Mouse (Mus musculus) bone marrow, adult 2 months (tissue): ENCODE data around the gene Olfr531. TPM values are rescaled to one million over a fixed set of nuclear protein-coding genes. Genes with fewer than 3 reads are reported as not detected.

Experiments used
- H3K27ac ChIP-seq: fragments of 200-500 bp; 2 replicates; pipeline ENCODE4 v1.5.1; 2012; ENCODE audit warnings: low read depth, mild to moderate bottlenecking, control low read depth, inconsistent platforms, low read length; ENCODE audit not compliant: control insufficient read depth, poor library complexity, insufficient read depth
- H3K4me1 ChIP-seq: fragments of 200-500 bp; 2 replicates; pipeline ENCODE4 v1.6.1; 2011; ENCODE audit warnings: low read length; ENCODE audit not compliant: control insufficient read depth, insufficient read depth
- H3K4me3 ChIP-seq: fragments of 200-500 bp; replicated peaks from 2 replicates; pipeline ENCODE3; 2011; ENCODE audit warnings: mild to moderate bottlenecking, low read depth, low read length, control low read depth; ENCODE audit not compliant: control insufficient read depth
- CTCF ChIP-seq: fragments of 200-500 bp; IDR thresholded peaks from 2 replicates; pipeline ENCODE4 v1.5.1; 2011; ENCODE audit warnings: low read length, control low read depth; ENCODE audit not compliant: control insufficient read depth, insufficient read depth
- POLR2A ChIP-seq: fragments of 200-500 bp; IDR thresholded peaks from 2 replicates; pipeline ENCODE4 v1.6.1; 2011; ENCODE audit warnings: low read depth, mild to moderate bottlenecking, control low read depth, low read length, borderline replicate concordance; ENCODE audit not compliant: control insufficient read depth
- WGBS: fragments of 180-500 bp; shearing (Covaris S2); methylation state at CpG from one replicate; pipeline ENCODE4 v1.1.7; 2018; 5-methylcytosine and 5-hydroxymethylcytosine counted together
- polyA plus RNA-seq: library from polyadenylated mRNA; stranded (reverse); fragments of >200 nt; gene quantifications from 2 replicates; pipeline ENCODE4 v1.2.4, GENCODE M21; 2011; ENCODE audit warnings: low replicate concordance; ENCODE audit not compliant: missing spikeins, insufficient read depth, insufficient read length

Gene Olfr531
- not detected in 2 replicates for polyA plus RNA-seq

- no peak within 1 kb of the TSS for H3K4me3 ChIP-seq
- WGBS: 71% methylated on average over 1 of the region's 1 CpGs
- H3K4me1 ChIP-seq: no peaks in the 10 kb centered on the region
- no peak within 1 kb of the TSS for H3K27ac ChIP-seq
- TF ChIP-seq CTCF (no peak), POLR2A (no peak)
Measured at GRCm38 (mm10) chr7:140402818-140403217, at the start of gene Olfr531. Olfr531 (minus strand) TSS chr7:140402918.

GRCm38 (mm10) chr7:140443141-140443540, 40.4 kb upstream of the Olfr531 start:
- 70% methylated on average over 1 of the region's 1 CpGs for WGBS
- no peak overlapping the region for H3K4me3 ChIP-seq
- H3K4me1 ChIP-seq: no peaks in the 10 kb centered on the region
- H3K27ac ChIP-seq: no peak overlapping the region
- no peak for TF ChIP-seq POLR2A

GRCm38 (mm10) chr7:140421539-140421938, 18.8 kb upstream of the Olfr531 start, which contains the start of gene Olfr532:
Olfr532 (minus strand) TSS chr7:140421639.
- no peak within 1 kb of the TSS for H3K4me3 ChIP-seq
- TF ChIP-seq CTCF (no peak), POLR2A (no peak)
- 89% methylated on average over 1 of the region's 1 CpGs for WGBS
- H3K27ac ChIP-seq: no peak within 1 kb of the TSS
- no peaks in the 10 kb centered on the region for H3K4me1 ChIP-seq

GRCm38 (mm10) chr7:140376911-140377310, 25.8 kb downstream of the Olfr531 start:
- Histone ChIP-seq H3K4me1 (no peaks in the 10 kb centered on the region), H3K27ac (no peak overlapping the region), H3K4me3 (no peak overlapping the region)
- TF ChIP-seq POLR2A: no peak
- TF ChIP-seq CTCF: no peak
- 86% methylated on average over 2 of the region's 2 CpGs for WGBS

- 47% methylated on average over 1 of the region's 1 CpGs for WGBS
- no peak within 1 kb of the TSS for H3K27ac ChIP-seq
- no peak within 1 kb of the TSS for H3K4me3 ChIP-seq
- no peaks in the 10 kb centered on the region for H3K4me1 ChIP-seq
- no peak for TF ChIP-seq CTCF
- TF ChIP-seq POLR2A: no peak
Measured at GRCm38 (mm10) chr7:140376231-140376630, 26.5 kb downstream of the Olfr531 start, which contains the start of gene Olfr530. Olfr530 (minus strand) TSS chr7:140376331.

GRCm38 (mm10) chr7:140374300-140374699, 28.4 kb downstream of the Olfr531 start:
- H3K27ac ChIP-seq: no peak overlapping the region
- WGBS: 55% methylated on average over 4 of the region's 4 CpGs
- no peak overlapping the region for H3K4me3 ChIP-seq
- H3K4me1 ChIP-seq: no peaks in the 10 kb centered on the region
- TF ChIP-seq POLR2A (no peak), CTCF (no peak)

GRCm38 (mm10) chr7:140361571-140361970, 41.1 kb downstream of the Olfr531 start, which contains the start of gene Olfr60:
Olfr60 (minus strand) TSS chr7:140361671.
- no peak for TF ChIP-seq POLR2A
- no peak for TF ChIP-seq CTCF
- Histone ChIP-seq H3K27ac (no peak within 1 kb of the TSS), H3K4me1 (no peaks in the 10 kb centered on the region), H3K4me3 (no peak within 1 kb of the TSS)
- WGBS: 53% methylated on average over 3 of the region's 3 CpGs

Other genes with a start within 250 kb of the Olfr531 start
- not detected in 2 replicates for gene Sprn, start 248.0 kb downstream of the Olfr531 start, polyA plus RNA-seq
- gene Olfr522, start 238.2 kb downstream of the Olfr531 start, polyA plus RNA-seq: not detected in 2 replicates
- gene Olfr523, start 229.7 kb downstream of the Olfr531 start, polyA plus RNA-seq: not detected in 2 replicates
- gene Olfr524, start 197.0 kb downstream of the Olfr531 start, polyA plus RNA-seq: not detected in 2 replicates
- 0.31 and 0.82 TPM in 2 replicates for gene Cd163l1, start 184.7 kb downstream of the Olfr531 start, polyA plus RNA-seq
- 0.47 and 1.2 TPM in 2 replicates for gene 5830411N06Rik, start 155.6 kb downstream of the Olfr531 start, polyA plus RNA-seq
- gene Olfr525, start 82.1 kb downstream of the Olfr531 start, polyA plus RNA-seq: not detected in 2 replicates
- not detected in 2 replicates for gene Olfr527, start 68.9 kb downstream of the Olfr531 start, polyA plus RNA-seq
- not detected in 2 replicates for gene Olfr60, start 41.2 kb downstream of the Olfr531 start, polyA plus RNA-seq
- not detected in 2 replicates for gene Olfr530, start 26.6 kb downstream of the Olfr531 start, polyA plus RNA-seq
- gene Olfr532, start 18.7 kb upstream of the Olfr531 start, polyA plus RNA-seq: 0.25 and 1.2 TPM in 2 replicates
- not detected in 2 replicates for gene Olfr533, start 60.5 kb upstream of the Olfr531 start, polyA plus RNA-seq
- not detected in 2 replicates for gene Olfr535, start 81.3 kb upstream of the Olfr531 start, polyA plus RNA-seq
- not detected in 2 replicates for gene Olfr536, start 104.5 kb upstream of the Olfr531 start, polyA plus RNA-seq
- gene Olfr538, start 165.0 kb upstream of the Olfr531 start, polyA plus RNA-seq: not detected in 2 replicates
- 0.25 TPM in 1 of 2 replicates, not detected in the other for gene Olfr46, start 198.4 kb upstream of the Olfr531 start, polyA plus RNA-seq
- gene Olfr61, start 226.1 kb upstream of the Olfr531 start, polyA plus RNA-seq: not detected in 2 replicates
- gene Olfr53, start 243.5 kb upstream of the Olfr531 start, polyA plus RNA-seq: not detected in 2 replicates